In the genomic region with DNA sequence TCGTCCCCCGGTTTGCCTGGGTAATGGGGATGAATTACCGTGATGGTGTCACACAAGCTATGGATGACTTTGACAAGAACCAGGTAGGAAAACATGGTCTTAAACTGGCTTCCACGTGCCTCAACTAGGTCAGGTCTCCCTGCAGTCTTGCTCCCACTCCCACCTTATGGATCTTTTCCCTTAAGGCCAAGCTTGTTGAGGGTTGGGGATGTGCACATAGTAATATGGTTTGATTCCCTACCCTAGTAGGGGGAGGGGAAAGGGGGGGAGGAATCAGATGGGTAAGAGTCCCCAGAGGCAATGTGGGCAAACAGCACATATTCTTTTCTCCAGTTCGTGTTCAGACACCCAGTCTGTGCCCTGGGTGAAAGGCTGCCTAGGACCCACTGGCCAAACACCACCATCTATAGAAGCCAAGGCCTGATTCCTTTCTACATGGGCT, we compare ENCODE assay signal across 28 mouse cellular contexts. TPM values are rescaled to one million over a fixed set of nuclear protein-coding genes. Genes with fewer than 3 reads are reported as not detected.
DNase-seq lines count a peak whose midpoint lies in the region; ATAC-seq and TF ChIP-seq lines count a peak whose summit lies in the region.
"Had no signal": no experiment of that assay in that cellular context is flagged by ENCODE, and none has a peak within 500 bp of the region (broad histone marks: within the 10 kb centered on the region; RNA-seq: fewer than 3 reads in every experiment).

No protein-coding gene starts in this region.

- in situ Hi-C loops in ES-E14 (cut with MboI; ENCODE audit: low sequenced_read_pairs in 2 of 2, unreplicated experiment in 2 of 2), result no loop called here

- H3K4me2 ChIP-seq in myocyte (ENCODE audit: low read depth), result no peak overlapping the region
- H3K4me2 ChIP-seq: heart, embryonic 12.5 days; hindbrain, embryonic 12.5 days had no signal

- no peak overlapping the region for H3ac ChIP-seq in myocyte (ENCODE audit: control insufficient read depth, insufficient read length)

- H3K36me3 ChIP-seq in megakaryocyte, embryonic 14.5 days (replicated peaks; ENCODE audit: low read length), result peaks cover 24% of the 10 kb centered on the region
- H3K36me3 ChIP-seq in ES-E14 (ENCODE audit: control insufficient read depth, insufficient read depth, low read length, poor library complexity, severe bottlenecking) (peaks cover 25% of the 10 kb centered on the region), myocyte (ENCODE audit: control insufficient read depth, insufficient read depth) (peaks cover 23% of the 10 kb centered on the region)

- peaks cover 58% of the 10 kb centered on the region for H3K4me1 ChIP-seq in megakaryocyte, embryonic 14.5 days
- H3K4me1 ChIP-seq in ES-E14 (ENCODE audit: control insufficient read depth in 2 of 2, insufficient read depth in 2 of 2, low read length in 2 of 2, poor library complexity in 1 of 2), result peaks cover 3 to 11% of the 10 kb centered on the region in 2 experiments; a peak in 1 of 4 replicates

- no peak overlapping the region for H3K9ac ChIP-seq in ES-E14 (ENCODE audit: insufficient read depth, low read depth, low read length, poor library complexity, severe bottlenecking)
- H3K9ac ChIP-seq: heart, embryonic 12.5 days; hindbrain, embryonic 12.5 days had no signal

- H3K27ac ChIP-seq in ES-E14 (ENCODE audit: insufficient read depth, low read depth, low read length, poor library complexity, severe bottlenecking), result no peak overlapping the region
- H3K27ac ChIP-seq: hindbrain, embryonic 12.5 days; left cerebral cortex, adult 2 months had no signal

- no peak for ATAC-seq in megakaryocyte, adult 5-6 weeks (ENCODE audit: poor library complexity, severe bottlenecking)
- ATAC-seq: forebrain, embryonic 14.5 days had no signal

- H3K79me2 ChIP-seq in myocyte (ENCODE audit: control insufficient read depth, insufficient read depth), result peaks cover 11% of the 10 kb centered on the region

- peak overlapping the region; percentile 47 for H3K4me3 ChIP-seq in megakaryocyte, embryonic 14.5 days (replicated peaks)
- no peak overlapping the region for H3K4me3 ChIP-seq in ES-E14 (ENCODE audit: insufficient read depth in 1 of 2, low read depth in 1 of 2, low read length in 2 of 2, poor library complexity in 1 of 2, severe bottlenecking in 1 of 2)
- H3K4me3 ChIP-seq in myocyte, result no peak overlapping the region
- H3K4me3 ChIP-seq: heart, embryonic 12.5 days; hindbrain, embryonic 12.5 days; left cerebral cortex, adult 2 months had no signal

- H3K27me3 ChIP-seq in megakaryocyte, embryonic 14.5 days (replicated peaks), result peaks cover 5% of the 10 kb centered on the region
- no peaks in the 10 kb centered on the region for H3K27me3 ChIP-seq in myocyte (ENCODE audit: control insufficient read depth, insufficient read depth, insufficient read length)
- H3K27me3 ChIP-seq: heart, embryonic 12.5 days; hindbrain, embryonic 12.5 days had no signal

- H3K9me3 ChIP-seq in megakaryocyte, embryonic 14.5 days, result 0 out of 2 replicates have a peak, but pooled peaks cover 4% of the 10 kb centered on the region
- H3K9me3 ChIP-seq in ES-E14 (ENCODE audit: control insufficient read depth, insufficient read depth, low read depth, low read length), result no peaks in the 10 kb centered on the region
- H3K9me3 ChIP-seq: G1E; heart, embryonic 12.5 days; hindbrain, embryonic 12.5 days had no signal

- peak; percentile 37 for TF ChIP-seq POLR2A in myocyte (IDR thresholded peaks at IDR 0.05; ENCODE audit: insufficient read length, low read depth)

- peak; percentile 87 for DNase-seq in heart, adult 11 months
- DNase-seq in heart, adult 8-10 months (ENCODE audit: low spot score), result no peak
- DNase-seq in ES-E14 (ENCODE audit: low read depth, low spot score), result no peak
- no peak for DNase-seq in T-cell, adult 2 months (ENCODE audit: low spot score)
- DNase-seq in thymus, postnatal 4 days, result no peak
- DNase-seq: cerebellum, adult 2 months; gastrocnemius, postnatal 25 days; heart, postnatal 14 days; kidney, adult 18-20 months; kidney, postnatal 14 days; layer of hippocampus, adult 9-11 months; left cerebral cortex, postnatal 4 days; lung, postnatal 14 days; retina, postnatal 1 day; thymus, postnatal 36 days had no signal

TF ChIP-seq in ES-E14, 5 proteins besides CTCF, POLR2A, EP300 and RAD21:
- TF ChIP-seq CHD2 (IDR thresholded peaks at IDR 0.05; ENCODE audit: low read depth, low read length), result 0 out of 2 replicates have a peak, but pooled peaks have one; percentile 19
- TF ChIP-seq ZNF384 (IDR thresholded peaks at IDR 0.05; ENCODE audit: low read depth, low read length), result no peak

TF ChIP-seq in myocyte, 11 proteins besides CTCF, POLR2A, EP300 and RAD21:
- TF ChIP-seq SRF (IDR thresholded peaks at IDR 0.05; ENCODE audit: control insufficient read depth, insufficient read length, low read depth) (no peak), POLR2AphosphoS2 (IDR thresholded peaks at IDR 0.05; ENCODE audit: insufficient read length, low read depth) (peak; percentile 86)

RNA-seq across cellular contexts. Expression of a gene that starts 2.8 kb away (rescaled TPM):
- not detected for total RNA-seq in heart, adult 8-10 months (2022)
- polyA plus RNA-seq in megakaryocyte, embryonic 14.5 days (2012; ENCODE audit: insufficient read depth, low replicate concordance), result not detected in 2 replicates
- 0.20 and 0.57 TPM in 2 replicates for total RNA-seq in megakaryocyte, adult 5-6 weeks (2015)
- total RNA-seq in megakaryocyte, adult 5-6 weeks (2017), result not detected in 2 replicates
- total RNA-seq in ES-E14 (2012; rRNA removed), result 0.49 and 0.74 TPM in 2 replicates
- 0.48 TPM for polyA plus RNA-seq in myocyte (2012; fragmentation: generic; extraction: Trizol)
- total RNA-seq: adrenal gland, adult 18-20 months; G1E; gastrocnemius, postnatal 25 days; heart, postnatal 14 days; left cerebral cortex, adult 2 months; left cerebral cortex, postnatal 4 days; liver, adult 2 months had no signal
- polyA plus RNA-seq: C2C12; G1E; heart, embryonic 12.5 days; neural tube, embryonic 11.5 days had no signal

RNA-seq across cellular contexts. Expression of a gene that starts 3.1 kb away (rescaled TPM):
- total RNA-seq in heart, adult 8-10 months (2022), result 100 to 1,000 TPM; 308 to 380 (median 323) TPM
- polyA plus RNA-seq in megakaryocyte, embryonic 14.5 days (2012; ENCODE audit: insufficient read depth, low replicate concordance), result 264 and 365 TPM in 2 replicates
- 269 and 285 TPM in 2 replicates for total RNA-seq in megakaryocyte, adult 5-6 weeks (2015)
- total RNA-seq in megakaryocyte, adult 5-6 weeks (2017), result 371 and 385 TPM in 2 replicates
- total RNA-seq in ES-E14 (2012; rRNA removed), result 745 and 819 TPM in 2 replicates
- polyA plus RNA-seq in myocyte (2012; fragmentation: generic; extraction: Trizol), result 359 TPM

RNA-seq across cellular contexts. Expression of a gene that starts 6.9 kb away (rescaled TPM):
- not detected for total RNA-seq in heart, adult 8-10 months (2022)
- 0.08 and 1.5 TPM in 2 replicates for polyA plus RNA-seq in megakaryocyte, embryonic 14.5 days (2012; ENCODE audit: insufficient read depth, low replicate concordance)
- total RNA-seq in megakaryocyte, adult 5-6 weeks (2015), result not detected in 2 replicates
- total RNA-seq in megakaryocyte, adult 5-6 weeks (2017), result not detected in 2 replicates
- total RNA-seq in ES-E14 (2012; rRNA removed), result 0.45 and 1.1 TPM in 2 replicates
- not detected for polyA plus RNA-seq in myocyte (2012; fragmentation: generic; extraction: Trizol)
- total RNA-seq: adrenal gland, adult 18-20 months; adrenal gland, postnatal 4 days; G1E; gastrocnemius, postnatal 25 days; heart, postnatal 14 days; left cerebral cortex, adult 2 months; left cerebral cortex, postnatal 4 days; liver, adult 2 months had no signal
- polyA plus RNA-seq: C2C12; cerebellum, adult 2 months; forebrain, embryonic 14.5 days; G1E; heart, embryonic 12.5 days; hindbrain, embryonic 12.5 days; liver, adult 2 months; neural tube, embryonic 11.5 days had no signal

RNA-seq across cellular contexts. Expression of a gene that starts 10.1 kb away (rescaled TPM):
- total RNA-seq in heart, adult 8-10 months (2022), result 10 to 100 TPM; 38.5 to 49.3 (median 39.5) TPM
- polyA plus RNA-seq in megakaryocyte, embryonic 14.5 days (2012; ENCODE audit: insufficient read depth, low replicate concordance), result 22.9 and 24.0 TPM in 2 replicates
- 21.4 and 23.8 TPM in 2 replicates for total RNA-seq in megakaryocyte, adult 5-6 weeks (2015)
- 30.1 and 36.5 TPM in 2 replicates for total RNA-seq in megakaryocyte, adult 5-6 weeks (2017)
- total RNA-seq in ES-E14 (2012; rRNA removed), result 50.9 and 60.9 TPM in 2 replicates
- polyA plus RNA-seq in myocyte (2012; fragmentation: generic; extraction: Trizol), result 55.8 TPM

RNA-seq across cellular contexts. Expression of a gene that starts 12.8 kb away (rescaled TPM):
- total RNA-seq in heart, adult 8-10 months (2022), result not detected
- polyA plus RNA-seq in megakaryocyte, embryonic 14.5 days (2012; ENCODE audit: insufficient read depth, low replicate concordance), result not detected in 2 replicates
- total RNA-seq in megakaryocyte, adult 5-6 weeks (2015), result not detected in 2 replicates
- total RNA-seq in megakaryocyte, adult 5-6 weeks (2017), result not detected in 2 replicates
- total RNA-seq in ES-E14 (2012; rRNA removed), result 0.67 and 1.8 TPM in 2 replicates
- not detected for polyA plus RNA-seq in myocyte (2012; fragmentation: generic; extraction: Trizol)
- total RNA-seq: adrenal gland, adult 18-20 months; G1E; gastrocnemius, postnatal 25 days; heart, postnatal 14 days; left cerebral cortex, adult 2 months; left cerebral cortex, postnatal 4 days; liver, adult 2 months had no signal
- polyA plus RNA-seq: C2C12; forebrain, embryonic 14.5 days; heart, embryonic 12.5 days; hindbrain, embryonic 12.5 days; liver, adult 2 months; neural tube, embryonic 11.5 days had no signal
